Mouse (Mus musculus) lung, postnatal 0 days (tissue): ENCODE results near the gene Nasp.

Experiments used
- CTCF ChIP-seq: IDR thresholded peaks from 2 replicates; pipeline ENCODE4 v1.5.1; 2016; ENCODE audit warnings: antibody characterized with exemption, mild to moderate bottlenecking
- EP300 ChIP-seq: IDR thresholded peaks from 2 replicates; pipeline ENCODE4 v1.6.1; 2016; ENCODE audit warnings: antibody characterized with exemption, mild to moderate bottlenecking, control low read depth

GRCm38 (mm10) chr4:116556561-116557305 lies 71.0 kb downstream of the Nasp start:
- TF ChIP-seq CTCF (no peak; the same call in 1 of the 2 replicates), EP300 (no peak)
